Mouse (Mus musculus): ENCODE results near the gene Ccnk. TPM values are rescaled to one million over a fixed set of nuclear protein-coding genes. Genes with fewer than 3 reads are reported as not detected.

The Ccnk gene
- polyA plus RNA-seq, 1 experiment, result 35.6 TPM

GRCm38 (mm10) chr12:108251034-108251792, 71.8 kb downstream of the Ccnk start:
- Histone ChIP-seq H3K27ac (ENCODE audit: insufficient read depth, low read length) (no peak overlapping the region), H3K4me1 (ENCODE audit: control insufficient read depth, insufficient read depth, low read length) (no peaks in the 10 kb centered on the region), H3K4me3 (ENCODE audit: insufficient read depth, low read length) (no peak overlapping the region)
- TF ChIP-seq POLR2A (IDR thresholded peaks at IDR 0.05; ENCODE audit: low read depth, low read length) (no peak), CTCF (IDR thresholded peaks at IDR 0.05; ENCODE audit: borderline replicate concordance, insufficient read depth, low read length) (no peak)

- Histone ChIP-seq H3K27ac (ENCODE audit: insufficient read depth, low read length) (no peak overlapping the region), H3K4me3 (ENCODE audit: insufficient read depth, low read length) (no peak overlapping the region), H3K4me1 (ENCODE audit: control insufficient read depth, insufficient read depth, low read length) (no peaks in the 10 kb centered on the region)
- no peak for TF ChIP-seq CTCF (IDR thresholded peaks at IDR 0.05; ENCODE audit: borderline replicate concordance, insufficient read depth, low read length)
- TF ChIP-seq POLR2A (IDR thresholded peaks at IDR 0.05; ENCODE audit: low read depth, low read length), result no peak
Observed at GRCm38 (mm10) chr12:108251825-108252542, 72.6 kb downstream of the Ccnk start.

Other genes with a start within 250 kb of the Ccnk start
- 3.0 and 6.5 TPM in 2 replicates for gene Bcl11b, start 176.0 kb upstream of the Ccnk start, polyA plus RNA-seq (2011; ENCODE audit: insufficient read length, low read depth, missing spikeins)
- gene Setd3, start 265 bp upstream of the Ccnk start, polyA plus RNA-seq (2011; ENCODE audit: insufficient read length, low read depth, missing spikeins), result 66.6 and 73.7 TPM in 2 replicates
- 1.6 and 2.7 TPM in 2 replicates for gene Ccdc85c, start 95.8 kb downstream of the Ccnk start, polyA plus RNA-seq (2011; ENCODE audit: insufficient read length, low read depth, missing spikeins)
- gene Hhipl1, start 126.7 kb downstream of the Ccnk start, polyA plus RNA-seq (2011; ENCODE audit: insufficient read length, low read depth, missing spikeins), result 4.8 and 5.0 TPM in 2 replicates
- 1.8 and 3.4 TPM in 2 replicates for gene Cyp46a1, start 154.8 kb downstream of the Ccnk start, polyA plus RNA-seq (2011; ENCODE audit: insufficient read length, low read depth, missing spikeins)
- 40.5 and 48.0 TPM in 2 replicates for gene Eml1, start 191.4 kb downstream of the Ccnk start, polyA plus RNA-seq (2011; ENCODE audit: insufficient read length, low read depth, missing spikeins)

All from embryonic fibroblast, embryonic 13.5 days (primary cell).